Mouse (Mus musculus) heart, embryonic 16.5 days (tissue): ENCODE results near the gene Hp. TPM values are rescaled to one million over a fixed set of nuclear protein-coding genes. Genes with fewer than 3 reads are reported as not detected.

Experiments used
- ATAC-seq: fragments of 200-750 bp; cut with Nextera tagmentation; replicated peaks from 2 replicates; pipeline ENCODE4 v1.8.0; 2017; ENCODE audit warnings: moderate number of reproducible peaks; ENCODE audit not compliant: insufficient read depth, low FRiP score; ENCODE audit errors: extremely low read depth
- H3K27ac ChIP-seq: fragments of 300-500 bp; sonication (generic); 2 replicates; pipeline ENCODE4 v1.5.1; 2014; ENCODE audit warnings: mild to moderate bottlenecking, low read length, control low read depth, moderate library complexity
- H3K27me3 ChIP-seq: fragments of 300-500 bp; sonication (generic); 2 replicates; pipeline ENCODE4 v1.6.1; 2014; ENCODE audit warnings: low read length, mixed read lengths; ENCODE audit not compliant: control insufficient read depth, insufficient read depth
- H3K36me3 ChIP-seq: fragments of 300-500 bp; sonication (generic); 2 replicates; pipeline ENCODE4 v1.6.1; 2014; ENCODE audit not compliant: control insufficient read depth, insufficient read depth
- H3K4me1 ChIP-seq: fragments of 300-500 bp; sonication (generic); 2 replicates; pipeline ENCODE4 v1.6.1; 2014; ENCODE audit warnings: low read length, mixed read lengths; ENCODE audit not compliant: control insufficient read depth, insufficient read depth
- H3K4me2 ChIP-seq: fragments of 300-500 bp; sonication (generic); 2 replicates; pipeline ENCODE4 v1.6.1; 2014; ENCODE audit warnings: low read depth, mild to moderate bottlenecking, control low read depth, low read length
- H3K4me3 ChIP-seq: fragments of 300-500 bp; sonication (generic); 2 replicates; pipeline ENCODE4 v1.5.1; 2014; ENCODE audit warnings: mild to moderate bottlenecking, control low read depth, low read length
- H3K9ac ChIP-seq: fragments of 300-500 bp; sonication (generic); 2 replicates; pipeline ENCODE4 v1.6.1; 2014; ENCODE audit warnings: low read length, control low read depth
- H3K9me3 ChIP-seq: fragments of 300-500 bp; sonication (generic); replicated peaks from 2 replicates; pipeline ENCODE4 v1.6.1; 2016; ENCODE audit warnings: low read length; ENCODE audit not compliant: control insufficient read depth
- whole genome bisulfite sequencing: fragments of 180-500 bp; shearing (Covaris S2); extraction: QIAGEN DNeasy Blood & Tissue Kit; methylation state at CpG from one replicate; pipeline ENCODE4 v1.1.7; 2014; 5-methylcytosine and 5-hydroxymethylcytosine counted together
- polyA plus RNA-seq: library from polyadenylated mRNA; unstranded; fragments of >200 nt; fragmentation: Nextera tagmentation; extraction: Ambion mirVana; gene quantifications from 2 replicates; pipeline ENCODE4 v1.2.1, GENCODE M21; 2015

Gene Hp
- polyA plus RNA-seq, 1 experiment from 2014 or later: 4.8 TPM

DNA sequence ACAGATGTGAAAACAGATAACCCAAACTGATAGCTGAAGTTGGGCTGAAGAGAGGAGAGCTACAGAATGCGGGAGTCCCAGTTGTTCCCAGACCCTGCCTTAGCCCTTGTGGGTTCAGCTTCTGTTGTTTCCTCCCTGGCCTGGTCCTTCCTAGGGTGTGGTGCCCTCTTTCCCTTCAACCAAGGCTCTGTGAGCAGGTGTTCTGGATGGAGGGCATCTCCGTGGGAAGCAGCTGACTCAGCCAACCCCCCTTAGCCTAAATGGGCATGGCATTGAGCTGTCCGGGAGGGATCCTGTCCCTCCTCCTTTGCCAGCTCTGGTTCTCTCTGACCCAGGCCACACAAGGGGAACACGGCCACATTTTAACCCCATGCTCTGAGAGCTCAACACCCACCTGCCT lies 2.7 kb downstream of the Hp start:
- no peaks in the 10 kb centered on the region for H3K27me3 ChIP-seq
- no peak overlapping the region for H3K9ac ChIP-seq
- no peak overlapping the region for H3K27ac ChIP-seq
- H3K4me1 ChIP-seq: no peaks in the 10 kb centered on the region
- no peak overlapping the region for H3K4me3 ChIP-seq
- H3K4me2 ChIP-seq: no peak overlapping the region
- WGBS: 53% methylated on average over 4 of the region's 4 CpGs
- no peaks in the 10 kb centered on the region for H3K36me3 ChIP-seq
- no peak for ATAC-seq
- no peaks in the 10 kb centered on the region for H3K9me3 ChIP-seq

DNA sequence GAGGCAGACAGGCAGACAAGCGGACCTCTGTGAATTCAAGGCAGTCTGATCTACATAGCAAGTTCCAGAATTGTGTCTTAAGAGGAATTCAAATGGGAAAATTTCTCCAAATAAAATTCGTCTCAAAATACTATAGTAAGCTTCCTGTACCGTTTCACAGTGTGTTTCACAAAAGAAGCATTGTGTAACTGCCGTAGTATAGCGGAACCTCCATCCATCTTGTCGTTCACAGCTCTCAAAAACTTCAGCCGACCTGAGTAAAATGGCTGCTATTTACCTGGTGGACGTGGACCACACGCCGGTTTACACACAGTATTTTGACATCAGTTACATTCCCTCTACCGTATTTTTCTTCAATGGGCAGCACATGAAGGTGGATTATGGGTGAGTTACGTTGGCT lies 7.8 kb downstream of the Hp start:
- no peak for ATAC-seq
- WGBS: 85% methylated on average over 12 of the region's 12 CpGs
- peaks cover 6% of the 10 kb centered on the region for H3K36me3 ChIP-seq
- no peak overlapping the region for H3K4me3 ChIP-seq
- no peak overlapping the region for H3K27ac ChIP-seq
- no peaks in the 10 kb centered on the region for H3K9me3 ChIP-seq
- no peak overlapping the region for H3K9ac ChIP-seq
- no peak overlapping the region for H3K4me2 ChIP-seq
- H3K27me3 ChIP-seq: no peaks in the 10 kb centered on the region
- peaks cover 3% of the 10 kb centered on the region for H3K4me1 ChIP-seq

DNA sequence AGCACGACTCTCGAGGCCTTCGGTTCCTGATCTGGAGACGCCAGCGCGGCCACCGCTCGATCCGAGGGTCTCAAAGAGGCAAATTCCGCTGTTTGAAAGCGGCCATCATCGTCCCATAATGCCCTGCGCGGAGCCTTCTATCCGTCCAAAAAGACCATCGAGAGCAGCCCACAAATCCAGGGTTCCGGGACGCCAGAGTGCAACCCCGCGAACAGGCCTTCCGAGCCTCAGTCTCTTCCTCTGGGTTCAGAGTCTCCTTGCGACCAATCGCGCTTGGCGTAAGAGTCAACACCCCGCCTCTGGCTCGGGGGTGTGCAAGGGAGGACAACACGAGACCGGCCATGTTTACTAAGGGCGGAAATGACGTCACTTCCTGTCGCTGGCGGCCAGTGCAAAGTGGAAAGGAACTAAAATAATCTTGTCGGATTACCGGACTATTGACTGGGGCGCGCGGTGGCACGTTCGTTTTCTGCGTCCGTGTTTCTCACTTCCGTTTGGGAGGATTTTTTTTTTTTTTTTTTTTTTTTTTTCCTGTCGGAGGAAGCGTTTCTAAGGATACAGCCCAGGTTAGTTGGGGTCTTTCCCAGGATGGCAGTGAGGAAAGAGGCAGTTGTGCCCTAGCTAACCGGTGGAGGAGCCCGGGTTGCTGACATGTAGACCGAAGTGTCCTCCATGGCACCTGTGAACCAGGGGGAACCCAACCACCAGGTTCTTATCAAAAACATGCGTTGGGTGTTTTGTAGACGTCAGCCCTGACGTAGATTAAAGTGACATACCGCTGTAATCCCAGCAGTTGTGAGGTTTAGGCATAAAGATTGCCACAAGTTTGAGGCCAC lies 13.3 kb downstream of the Hp start, which contains the start of the genes Dhx38 and Txnl4b:
Dhx38 (minus strand) TSS at position 364 of the 836 bp plus-strand sequence.
Txnl4b (plus strand) TSS at position 395 of the 836 bp plus-strand sequence.
- ATAC-seq: peak; percentile 99
- under 1% methylated on average over 52 of the region's 52 CpGs for WGBS
- Histone ChIP-seq H3K36me3 (peaks cover 23% of the 10 kb centered on the region), H3K27me3 (no peaks in the 10 kb centered on the region), H3K9me3 (no peaks in the 10 kb centered on the region), H3K4me2 (peak within 1 kb of the TSS; percentile 85), H3K4me1 (peaks cover 14% of the 10 kb centered on the region), H3K27ac (peak within 1 kb of the TSS; percentile 96), H3K9ac (peak within 1 kb of the TSS; percentile 97), H3K4me3 (peak within 1 kb of the TSS; percentile 96)

DNA sequence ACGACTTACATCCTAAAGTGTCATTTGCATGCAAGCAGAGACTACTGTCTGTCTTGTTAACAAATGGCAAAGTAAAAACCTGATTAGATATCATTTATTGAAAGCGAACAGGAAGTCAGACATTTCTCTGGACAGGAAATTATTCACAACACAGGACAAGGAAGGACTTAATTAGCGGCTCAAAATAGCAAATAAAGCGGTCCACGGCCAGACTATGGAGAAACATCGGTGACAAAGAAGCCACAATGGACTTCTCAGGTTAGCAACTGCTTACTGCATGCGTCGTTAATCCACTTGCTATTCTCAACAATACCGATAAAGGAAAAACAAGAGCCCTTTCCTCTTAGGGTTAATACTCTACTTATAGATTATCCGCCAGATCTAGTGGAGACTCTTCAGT lies 14.2 kb downstream of the Hp start:
- Histone ChIP-seq H3K4me3 (peak overlapping the region; percentile 96), H3K27me3 (no peaks in the 10 kb centered on the region), H3K4me2 (peak overlapping the region; percentile 79), H3K9ac (peak overlapping the region; percentile 97), H3K36me3 (peaks cover 32% of the 10 kb centered on the region), H3K4me1 (peaks cover 14% of the 10 kb centered on the region), H3K27ac (peak overlapping the region; percentile 96), H3K9me3 (no peaks in the 10 kb centered on the region)
- ATAC-seq: no peak
- WGBS: 5% methylated on average over 10 of the region's 10 CpGs

DNA sequence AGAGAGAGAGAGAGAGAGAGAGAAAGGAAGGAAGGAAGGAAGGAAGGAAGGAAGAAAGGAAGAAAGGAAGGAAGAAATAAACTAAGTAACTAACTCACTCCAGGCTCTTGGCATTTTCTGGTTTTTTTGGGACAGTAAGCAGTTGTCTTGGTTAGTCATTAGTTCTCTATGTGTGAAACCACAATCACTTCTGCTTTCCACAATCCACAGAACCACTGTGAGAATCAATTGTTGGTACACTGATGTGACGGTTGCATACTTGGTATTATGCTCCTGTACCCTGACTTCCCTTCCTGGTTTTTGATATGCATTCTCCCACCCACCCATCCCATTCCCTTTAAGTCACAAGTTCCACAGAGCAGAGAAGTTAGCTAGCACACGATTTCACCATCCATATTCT lies 15.1 kb downstream of the Hp start:
- H3K27ac ChIP-seq: no peak overlapping the region
- H3K36me3 ChIP-seq: peaks cover 35% of the 10 kb centered on the region
- no peak overlapping the region for H3K9ac ChIP-seq
- no peak for ATAC-seq
- WGBS: 68% methylated on average over 2 of the region's 2 CpGs
- peaks cover 14% of the 10 kb centered on the region for H3K4me1 ChIP-seq
- 0 out of 2 replicates have a peak overlapping the region, but pooled peaks have one; percentile 79 for H3K4me2 ChIP-seq
- H3K4me3 ChIP-seq: no peak overlapping the region
- H3K27me3 ChIP-seq: no peaks in the 10 kb centered on the region
- no peaks in the 10 kb centered on the region for H3K9me3 ChIP-seq

DNA sequence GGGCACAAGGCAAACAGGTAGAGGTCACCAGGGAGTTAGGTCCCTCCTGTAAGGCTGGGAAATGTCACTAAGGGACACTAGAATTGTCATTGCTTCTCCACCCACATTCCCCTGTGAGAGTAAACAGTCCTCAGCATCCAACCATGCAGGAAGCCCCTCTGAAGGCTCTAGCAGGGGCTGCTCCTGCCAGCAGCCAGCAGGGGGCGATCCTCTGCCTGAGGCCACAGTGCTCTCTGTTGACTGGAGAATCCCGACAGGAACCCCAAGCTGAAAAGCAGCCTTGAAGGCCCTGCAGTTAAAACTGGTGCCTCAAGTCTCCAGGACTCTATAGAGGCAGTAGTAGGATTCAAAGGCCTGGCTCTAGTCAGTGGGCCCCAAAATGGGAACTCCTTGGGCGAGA lies 27.3 kb downstream of the Hp start:
- 40% methylated on average over 3 of the region's 3 CpGs for WGBS
- H3K27ac ChIP-seq: no peak overlapping the region
- no peak for ATAC-seq

DNA sequence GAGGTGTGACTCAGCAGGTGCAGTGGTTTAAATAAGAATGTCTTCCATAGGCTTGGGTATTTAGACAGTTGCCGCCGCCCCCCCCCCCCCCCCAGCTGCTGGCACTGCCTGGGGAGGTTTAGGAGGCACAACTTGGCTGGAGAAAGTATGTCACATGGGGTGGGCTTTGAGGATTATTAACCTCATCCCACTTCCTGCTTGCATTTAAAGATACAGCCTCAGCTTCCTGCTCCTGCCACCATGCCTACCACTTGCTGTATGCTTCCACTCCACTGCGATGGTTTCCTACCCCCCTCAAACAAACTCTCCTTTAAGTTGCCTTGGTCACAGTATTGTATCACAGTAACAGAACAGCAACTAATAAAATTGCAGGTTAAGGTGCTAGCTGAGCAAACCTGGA lies 34.9 kb downstream of the Hp start:
- peak; percentile 49 for ATAC-seq
- Histone ChIP-seq H3K9ac (no peak overlapping the region), H3K4me3 (no peak overlapping the region), H3K27me3 (no peaks in the 10 kb centered on the region), H3K27ac (no peak overlapping the region), H3K36me3 (peaks cover 24% of the 10 kb centered on the region), H3K4me2 (no peak overlapping the region), H3K4me1 (no peaks in the 10 kb centered on the region), H3K9me3 (no peaks in the 10 kb centered on the region)
- WGBS: 50% methylated on average over 3 of the region's 3 CpGs

More for the DNA sequence above, 27.3 kb downstream of the Hp start:
- Histone ChIP-seq H3K27me3 (no peaks in the 10 kb centered on the region), H3K4me2 (no peak overlapping the region), H3K4me3 (no peak overlapping the region), H3K9ac (no peak overlapping the region), H3K4me1 (no peaks in the 10 kb centered on the region), H3K36me3 (peaks cover 95% of the 10 kb centered on the region), H3K9me3 (no peaks in the 10 kb centered on the region)

DNA sequence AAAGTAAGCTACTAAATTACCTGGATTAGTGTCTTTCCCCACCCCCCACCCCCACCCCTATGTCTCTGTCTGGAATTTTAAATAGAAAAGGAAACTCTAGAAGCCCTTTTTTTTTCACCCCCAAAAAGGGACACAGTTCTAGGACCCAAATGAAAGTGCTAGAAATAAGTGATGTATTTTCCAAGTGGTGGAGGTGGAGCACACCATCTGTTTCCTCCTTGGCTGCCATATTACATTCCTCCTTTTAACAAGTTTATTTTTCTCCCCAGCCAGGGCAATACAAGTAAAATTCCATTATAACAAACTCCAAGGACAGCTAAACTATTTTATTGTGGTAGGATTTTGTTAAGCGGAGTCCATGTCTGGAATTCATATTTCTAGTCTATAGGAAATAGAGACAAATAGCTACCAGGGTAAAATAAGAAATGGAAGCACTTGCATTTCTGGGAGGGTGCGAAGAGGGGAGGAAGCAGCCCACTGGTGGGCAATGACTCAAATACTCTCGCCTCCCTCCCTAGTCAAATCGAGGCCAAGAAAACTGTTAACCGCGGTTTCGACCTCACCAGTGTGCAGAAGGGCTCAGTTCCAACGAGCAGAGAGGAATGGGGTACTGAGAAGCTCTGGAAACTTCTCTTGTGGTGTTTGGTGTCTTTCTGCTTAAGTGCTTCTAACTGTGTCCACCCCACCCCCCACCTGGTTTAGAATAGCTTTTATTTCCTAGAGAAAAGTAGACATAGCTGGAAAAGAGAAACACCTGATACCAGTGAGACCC lies 36.0 kb downstream of the Hp start:
- no peaks in the 10 kb centered on the region for H3K4me1 ChIP-seq
- no peak overlapping the region for H3K27ac ChIP-seq
- ATAC-seq: no peak
- no peaks in the 10 kb centered on the region for H3K9me3 ChIP-seq
- no peaks in the 10 kb centered on the region for H3K27me3 ChIP-seq
- no peak overlapping the region for H3K4me2 ChIP-seq
- H3K4me3 ChIP-seq: no peak overlapping the region
- peaks cover 13% of the 10 kb centered on the region for H3K36me3 ChIP-seq
- no peak overlapping the region for H3K9ac ChIP-seq
- 75% methylated on average over 8 of the region's 8 CpGs for WGBS

DNA sequence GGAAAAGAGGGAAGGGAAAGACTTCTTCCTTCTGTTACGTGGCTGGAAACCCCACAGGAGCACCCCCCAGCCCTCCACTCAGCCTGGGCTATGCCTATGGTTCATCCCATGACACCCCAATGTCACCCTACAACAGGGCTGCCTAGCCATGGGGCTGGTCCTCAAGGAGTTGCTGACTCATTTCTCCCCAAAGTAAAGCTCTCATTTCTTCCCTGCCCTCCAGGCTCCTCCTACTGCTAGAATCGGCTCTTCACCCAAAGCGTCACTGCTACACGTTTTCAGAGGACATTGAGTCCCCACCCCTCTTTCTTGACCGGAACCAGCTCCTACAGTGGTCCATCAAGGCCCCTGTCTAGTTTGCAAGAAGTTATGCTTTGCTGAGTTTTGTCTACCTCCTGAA lies 36.8 kb downstream of the Hp start:
- no peaks in the 10 kb centered on the region for H3K27me3 ChIP-seq
- no peaks in the 10 kb centered on the region for H3K4me1 ChIP-seq
- no peak for ATAC-seq
- H3K27ac ChIP-seq: no peak overlapping the region
- H3K4me3 ChIP-seq: no peak overlapping the region
- H3K9ac ChIP-seq: no peak overlapping the region
- no peak overlapping the region for H3K4me2 ChIP-seq
- peaks cover 5% of the 10 kb centered on the region; the same call in 1 of the 2 replicates for H3K36me3 ChIP-seq
- WGBS: 64% methylated on average over 5 of the region's 5 CpGs
- no peaks in the 10 kb centered on the region for H3K9me3 ChIP-seq
